Mouse (Mus musculus): Measurements from ENCODE around the gene Muc13. TPM values are rescaled to one million over a fixed set of nuclear protein-coding genes. Genes with fewer than 3 reads are reported as not detected.

Gene Muc13
- total RNA-seq (2014; rRNA removed) (not detected in 2 replicates), polyA plus RNA-seq (2015; fragmentation: Nextera tagmentation; extraction: Ambion mirVana) (0.06 TPM in 1 of 2 replicates, not detected in the other)

DNA sequence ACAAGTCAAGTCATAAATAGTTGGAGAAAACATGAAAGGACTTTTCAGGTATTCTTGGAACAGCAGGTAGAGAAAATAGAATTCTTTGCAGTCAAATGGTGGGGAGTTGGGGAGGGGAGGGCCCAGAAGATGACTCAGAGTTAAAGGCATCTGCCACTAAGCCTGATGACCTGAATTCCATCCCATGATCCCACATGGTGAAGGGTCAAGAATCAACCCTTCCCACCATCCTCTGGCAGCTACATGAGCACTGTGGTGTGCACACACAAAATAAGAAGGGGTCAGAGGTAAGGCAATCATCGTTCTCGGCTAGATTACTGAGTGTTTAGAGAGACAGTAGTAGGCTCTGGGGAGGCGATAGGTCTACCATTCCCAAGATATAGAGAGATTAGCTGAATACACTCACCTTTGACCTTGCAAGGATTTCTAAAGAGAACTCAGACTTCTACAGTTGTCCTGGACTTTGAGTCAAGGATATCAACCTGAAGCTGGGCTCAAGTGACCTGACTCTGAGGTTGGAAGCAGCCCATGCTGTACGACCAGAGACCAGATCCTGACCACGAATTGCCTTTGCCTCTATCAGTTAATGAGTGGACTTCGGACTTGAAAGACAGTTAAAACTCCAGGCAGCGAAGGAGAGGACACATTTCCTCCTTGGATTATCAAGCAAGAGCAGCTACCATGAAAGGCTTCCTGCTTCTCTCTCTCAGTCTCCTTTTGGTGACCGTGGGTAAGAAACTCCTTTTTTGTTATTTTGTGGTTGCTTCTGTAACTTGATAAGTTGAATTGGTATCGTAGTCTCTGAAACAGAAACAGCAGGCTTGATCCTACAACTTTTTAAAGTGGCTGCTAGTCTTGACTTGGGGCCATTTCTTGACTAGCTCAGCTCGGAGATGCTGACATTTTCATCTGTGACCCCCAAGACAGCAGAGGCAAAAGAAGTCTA, at the start of gene Muc13:
Muc13 (plus strand) TSS at position 192 of the 946 bp plus-strand sequence.
- no peak for ATAC-seq
- Histone ChIP-seq H3K9me3 (ENCODE audit: low read length) (no peaks in the 10 kb centered on the region), H3K27me3 (ENCODE audit: insufficient read depth, low read length) (no peaks in the 10 kb centered on the region), H3K4me1 (ENCODE audit: insufficient read depth, low read length) (no peaks in the 10 kb centered on the region), H3K36me3 (ENCODE audit: insufficient read depth, low read length) (no peaks in the 10 kb centered on the region), H3K27ac (no peak within 1 kb of the TSS), H3K9ac (replicated peaks; ENCODE audit: low read length) (no peak within 1 kb of the TSS), H3K4me2 (ENCODE audit: low read depth, low read length) (no peak within 1 kb of the TSS), H3K4me3 (ENCODE audit: low read length) (no peak within 1 kb of the TSS)
- DNase-seq (ENCODE audit: low spot score), result no peak
- 90% methylated on average over 10 of the region's 10 CpGs for WGBS
- no peak for TF ChIP-seq CTCF (IDR thresholded peaks at IDR 0.05; ENCODE audit: low read depth)

DNA sequence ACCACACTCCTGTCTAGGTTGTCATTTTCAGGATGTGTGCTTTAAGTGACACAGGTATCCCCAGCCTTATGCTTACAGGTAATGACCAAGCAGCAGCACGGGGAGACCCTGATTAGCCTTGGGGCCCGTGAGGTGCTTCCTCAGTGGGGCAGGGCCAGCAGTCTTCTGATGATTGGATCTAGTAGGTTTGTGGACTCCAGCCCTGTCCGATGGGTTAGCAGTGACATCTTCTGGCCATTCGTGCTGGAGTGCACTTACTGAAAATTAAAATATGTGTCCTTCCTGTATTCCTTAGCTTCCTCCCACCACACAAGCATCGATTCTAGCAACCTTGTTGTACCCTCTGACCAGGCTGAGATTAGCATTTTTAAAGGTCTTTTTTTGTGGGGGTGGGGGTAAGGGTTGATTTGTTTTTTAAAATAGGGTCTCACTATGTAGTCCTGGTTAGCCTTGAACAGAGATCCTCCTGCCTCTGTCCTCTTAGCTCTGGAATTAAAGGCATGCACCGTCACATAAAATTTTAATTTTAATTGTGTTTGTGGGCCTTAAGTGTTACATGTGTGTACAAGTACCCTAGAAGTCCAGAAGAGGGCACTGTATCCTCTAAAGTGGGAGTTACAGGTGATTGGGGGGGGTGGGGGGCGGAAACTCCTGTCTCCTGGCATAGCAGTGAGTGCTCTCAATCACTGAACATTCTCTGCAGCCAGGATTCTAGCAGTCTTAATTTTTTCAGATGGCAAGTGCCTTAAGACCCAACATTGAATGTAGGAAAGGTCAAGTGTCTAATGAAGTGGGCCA, 49.0 kb upstream of the Muc13 start:
- Histone ChIP-seq H3K9me3 (ENCODE audit: low read length) (no peaks in the 10 kb centered on the region), H3K4me3 (ENCODE audit: low read length) (no peak overlapping the region), H3K36me3 (ENCODE audit: insufficient read depth, low read length) (no peaks in the 10 kb centered on the region; the same call in 1 of the 2 replicates), H3K4me2 (ENCODE audit: low read depth, low read length) (no peak overlapping the region), H3K27ac (no peak overlapping the region), H3K9ac (replicated peaks; ENCODE audit: low read length) (no peak overlapping the region), H3K27me3 (ENCODE audit: insufficient read depth, low read length) (no peaks in the 10 kb centered on the region), H3K4me1 (ENCODE audit: insufficient read depth, low read length) (peaks cover 8% of the 10 kb centered on the region; the same call in 1 of the 2 replicates)
- DNase-seq (ENCODE audit: low spot score) (peak; percentile 81), ATAC-seq (peak; percentile 67)
- TF ChIP-seq CTCF (IDR thresholded peaks at IDR 0.05; ENCODE audit: low read depth), result peak; percentile 79
- WGBS, result 61% methylated on average over 7 of the region's 7 CpGs

DNA sequence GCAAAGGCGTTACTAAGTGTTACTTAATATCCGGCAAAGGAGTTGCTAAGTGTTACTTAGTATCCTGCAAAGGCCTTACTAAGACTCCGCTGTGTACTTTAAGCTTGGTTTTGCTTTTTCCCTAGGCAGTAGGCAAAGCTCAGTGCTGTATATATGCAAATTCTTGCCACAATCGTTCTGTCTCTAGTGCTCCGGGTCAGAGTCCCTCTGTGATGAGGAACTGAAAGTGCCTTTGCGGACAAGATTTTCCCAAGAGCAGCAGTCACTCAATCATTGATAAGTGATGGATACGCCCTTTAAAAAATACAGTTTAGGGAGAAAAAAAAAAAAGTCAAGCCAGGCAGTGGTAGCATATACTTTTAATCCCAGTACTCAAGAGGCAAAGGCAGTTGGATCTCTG, 48.4 kb upstream of the Muc13 start:
- H3K27me3 ChIP-seq (ENCODE audit: insufficient read depth, low read length), result no peaks in the 10 kb centered on the region
- ATAC-seq, result no peak
- no peak overlapping the region for H3K4me3 ChIP-seq (ENCODE audit: low read length)
- no peaks in the 10 kb centered on the region; the same call in 1 of the 2 replicates for H3K36me3 ChIP-seq (ENCODE audit: insufficient read depth, low read length)
- H3K4me1 ChIP-seq (ENCODE audit: insufficient read depth, low read length), result peaks cover 8% of the 10 kb centered on the region; the same call in 1 of the 2 replicates
- no peak for TF ChIP-seq CTCF (IDR thresholded peaks at IDR 0.05; ENCODE audit: low read depth)
- DNase-seq (ENCODE audit: low spot score), result no peak
- H3K27ac ChIP-seq, result no peak overlapping the region
- H3K9me3 ChIP-seq (ENCODE audit: low read length), result no peaks in the 10 kb centered on the region
- no peak overlapping the region for H3K4me2 ChIP-seq (ENCODE audit: low read depth, low read length)
- no peak overlapping the region for H3K9ac ChIP-seq (replicated peaks; ENCODE audit: low read length)
- WGBS, result 79% methylated on average over 7 of the region's 7 CpGs

DNA sequence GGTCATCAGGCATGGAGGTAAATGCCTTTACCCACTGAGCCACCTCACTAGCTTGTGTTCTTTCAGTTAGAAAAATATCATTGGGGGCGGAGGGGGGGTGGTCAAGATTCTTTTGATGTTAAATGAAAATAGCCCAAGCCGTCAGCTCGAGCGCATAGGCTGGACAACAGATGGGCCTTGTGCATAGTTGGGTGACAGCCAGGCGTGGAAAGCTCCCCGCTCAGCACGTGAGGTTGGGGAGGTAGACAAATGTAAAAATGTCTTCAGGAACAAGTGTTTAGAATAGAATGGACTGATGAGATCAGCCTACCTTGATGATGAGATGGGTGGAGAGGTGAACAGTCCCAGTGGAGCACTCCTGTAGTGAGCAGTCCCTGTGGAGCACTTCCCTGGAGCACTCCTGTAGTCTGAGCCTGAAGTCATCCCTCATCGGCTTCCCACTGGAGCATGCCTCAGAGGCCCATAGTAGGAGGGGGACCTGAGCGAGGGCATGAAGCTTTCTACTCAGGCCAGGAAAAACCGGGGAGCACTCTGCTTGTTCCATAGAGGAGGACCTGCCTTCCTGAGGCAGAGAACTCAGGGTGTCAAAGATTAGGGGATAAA, 47.7 kb upstream of the Muc13 start:
- DNase-seq (ENCODE audit: low spot score) (peak; percentile 55), ATAC-seq (0 out of 2 replicates have a peak, but pooled peaks have one; percentile 15)
- Histone ChIP-seq H3K4me1 (ENCODE audit: insufficient read depth, low read length) (0 out of 2 replicates have a peak, but pooled peaks cover 8% of the 10 kb centered on the region), H3K4me3 (ENCODE audit: low read length) (no peak overlapping the region), H3K27me3 (ENCODE audit: insufficient read depth, low read length) (no peaks in the 10 kb centered on the region), H3K4me2 (ENCODE audit: low read depth, low read length) (no peak overlapping the region), H3K36me3 (ENCODE audit: insufficient read depth, low read length) (no peaks in the 10 kb centered on the region; the same call in 1 of the 2 replicates), H3K9me3 (ENCODE audit: low read length) (no peaks in the 10 kb centered on the region), H3K27ac (no peak overlapping the region), H3K9ac (replicated peaks; ENCODE audit: low read length) (no peak overlapping the region)
- WGBS, result 52% methylated on average over 10 of the region's 10 CpGs
- TF ChIP-seq CTCF (IDR thresholded peaks at IDR 0.05; ENCODE audit: low read depth), result no peak

DNA sequence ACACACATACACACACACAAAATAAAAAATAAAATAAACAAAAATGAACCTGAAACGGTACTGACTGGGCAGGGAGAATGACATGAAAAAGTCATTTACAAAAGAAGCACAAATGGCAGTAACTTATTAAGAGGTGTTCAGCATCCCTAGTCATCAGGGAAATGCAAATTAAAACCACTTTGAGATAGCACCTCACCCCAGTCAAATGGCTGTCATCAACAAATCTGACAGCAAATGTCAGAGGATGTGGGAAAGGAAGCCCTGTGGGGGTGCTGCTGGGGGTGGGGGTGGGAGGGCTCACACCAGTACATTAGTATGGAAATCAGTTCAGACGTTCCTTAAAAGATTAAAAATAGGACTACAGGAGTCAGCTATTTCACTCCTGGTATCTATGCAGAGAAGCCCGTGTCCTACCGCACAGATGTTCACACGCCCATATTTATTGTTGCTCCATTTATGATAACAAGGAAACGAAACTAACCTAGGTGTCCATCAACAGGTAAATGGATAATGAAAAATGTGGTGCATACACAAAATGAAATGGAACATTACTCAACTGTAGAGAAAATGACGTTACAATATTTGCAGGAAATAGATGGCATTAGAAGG, 46.4 kb upstream of the Muc13 start:
- Histone ChIP-seq H3K4me2 (ENCODE audit: low read depth, low read length) (no peak overlapping the region), H3K9me3 (ENCODE audit: low read length) (no peaks in the 10 kb centered on the region), H3K9ac (replicated peaks; ENCODE audit: low read length) (no peak overlapping the region), H3K27ac (no peak overlapping the region), H3K27me3 (ENCODE audit: insufficient read depth, low read length) (no peaks in the 10 kb centered on the region), H3K36me3 (ENCODE audit: insufficient read depth, low read length) (no peaks in the 10 kb centered on the region; the same call in 1 of the 2 replicates), H3K4me1 (ENCODE audit: insufficient read depth, low read length) (no peaks in the 10 kb centered on the region), H3K4me3 (ENCODE audit: low read length) (no peak overlapping the region)
- DNase-seq (ENCODE audit: low spot score), result no peak
- WGBS, result 68% methylated on average over 7 of the region's 7 CpGs
- ATAC-seq, result no peak
- TF ChIP-seq CTCF (IDR thresholded peaks at IDR 0.05; ENCODE audit: low read depth), result no peak

DNA sequence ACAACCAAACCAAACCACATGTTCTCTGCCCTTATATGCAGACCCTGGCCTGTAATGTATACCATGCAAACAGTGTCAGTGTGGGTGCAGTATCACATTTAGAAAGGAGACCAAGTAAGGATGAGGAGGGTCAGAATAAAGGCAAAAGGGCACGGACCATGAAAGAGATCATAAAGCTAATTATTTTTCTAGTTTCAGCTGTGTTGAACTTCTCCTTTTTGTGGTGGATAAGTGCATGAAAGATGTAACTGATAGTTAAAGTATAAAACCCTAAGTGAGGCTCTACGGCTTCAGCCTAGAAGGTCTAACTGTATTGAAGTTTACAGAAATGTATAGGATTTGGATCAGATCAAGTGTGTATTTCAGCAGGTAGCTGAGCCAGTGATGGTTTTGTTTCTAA, 45.8 kb upstream of the Muc13 start:
- no peak for TF ChIP-seq CTCF (IDR thresholded peaks at IDR 0.05; ENCODE audit: low read depth)
- no peaks in the 10 kb centered on the region for H3K4me1 ChIP-seq (ENCODE audit: insufficient read depth, low read length)
- no peak overlapping the region for H3K4me3 ChIP-seq (ENCODE audit: low read length)
- H3K27me3 ChIP-seq (ENCODE audit: insufficient read depth, low read length), result no peaks in the 10 kb centered on the region
- ATAC-seq (no peak), DNase-seq (ENCODE audit: low spot score) (no peak)
- WGBS, result 92% methylated on average over 2 of the region's 2 CpGs
- no peaks in the 10 kb centered on the region for H3K9me3 ChIP-seq (ENCODE audit: low read length)
- H3K4me2 ChIP-seq (ENCODE audit: low read depth, low read length), result no peak overlapping the region
- H3K36me3 ChIP-seq (ENCODE audit: insufficient read depth, low read length), result no peaks in the 10 kb centered on the region; the same call in 1 of the 2 replicates
- H3K27ac ChIP-seq, result no peak overlapping the region
- no peak overlapping the region for H3K9ac ChIP-seq (replicated peaks; ENCODE audit: low read length)

Data from hindbrain, postnatal 0 days (tissue).